Mouse (Mus musculus): Measurements from ENCODE around the gene Ifnar1. TPM values are rescaled to one million over a fixed set of nuclear protein-coding genes. Genes with fewer than 3 reads are reported as not detected.

Gene Ifnar1
- polyA plus RNA-seq (2017; shearing (Covaris generic)), result 194 TPM

GRCm38 (mm10) chr16:91484808-91485700 lies at the start of gene Ifnar1:
TSS of gene Ifnar1 (plus strand) at chr16:91485238.

GRCm38 (mm10) chr16:91546836-91547741 lies 62.1 kb downstream of the Ifnar1 start, which contains the start of gene Ifngr2:
TSS of gene Ifngr2 (plus strand) at chr16:91547072.

Other genes starting within 250 kb of the Ifnar1 start
- gene Olig1, start 215.5 kb upstream of the Ifnar1 start, polyA plus RNA-seq (2017; shearing (Covaris generic)), result not detected
- 72.8 TPM for gene Ifnar2, start 112.5 kb upstream of the Ifnar1 start, polyA plus RNA-seq (2017; shearing (Covaris generic))
- gene Gm21970, start 93.5 kb upstream of the Ifnar1 start, polyA plus RNA-seq (2017; shearing (Covaris generic)), result not detected
- 124 TPM for gene Il10rb, start 79.1 kb upstream of the Ifnar1 start, polyA plus RNA-seq (2017; shearing (Covaris generic))
- 17.5 TPM for gene Ifngr2, start 61.8 kb downstream of the Ifnar1 start, polyA plus RNA-seq (2017; shearing (Covaris generic))
- 38.8 TPM for gene Tmem50b, start 112.6 kb downstream of the Ifnar1 start, polyA plus RNA-seq (2017; shearing (Covaris generic))
- 4.1 TPM for gene Dnajc28, start 133.8 kb downstream of the Ifnar1 start, polyA plus RNA-seq (2017; shearing (Covaris generic))
- 157 TPM for gene Gart, start 161.7 kb downstream of the Ifnar1 start, polyA plus RNA-seq (2017; shearing (Covaris generic))
- 157 TPM for gene Son, start 162.3 kb downstream of the Ifnar1 start, polyA plus RNA-seq (2017; shearing (Covaris generic))
- 7.3 TPM for gene Donson, start 203.5 kb downstream of the Ifnar1 start, polyA plus RNA-seq (2017; shearing (Covaris generic))
- 72.6 TPM for gene Cryzl1, start 243.7 kb downstream of the Ifnar1 start, polyA plus RNA-seq (2017; shearing (Covaris generic))
- 3.0 TPM for gene Itsn1, start 244.0 kb downstream of the Ifnar1 start, polyA plus RNA-seq (2017; shearing (Covaris generic))

Data from CD4-positive, CD25-positive, alpha-beta regulatory T cell, adult 9 weeks (primary cell).